7 mouse cellular contexts compared by ENCODE assay signal in the genomic region with DNA sequence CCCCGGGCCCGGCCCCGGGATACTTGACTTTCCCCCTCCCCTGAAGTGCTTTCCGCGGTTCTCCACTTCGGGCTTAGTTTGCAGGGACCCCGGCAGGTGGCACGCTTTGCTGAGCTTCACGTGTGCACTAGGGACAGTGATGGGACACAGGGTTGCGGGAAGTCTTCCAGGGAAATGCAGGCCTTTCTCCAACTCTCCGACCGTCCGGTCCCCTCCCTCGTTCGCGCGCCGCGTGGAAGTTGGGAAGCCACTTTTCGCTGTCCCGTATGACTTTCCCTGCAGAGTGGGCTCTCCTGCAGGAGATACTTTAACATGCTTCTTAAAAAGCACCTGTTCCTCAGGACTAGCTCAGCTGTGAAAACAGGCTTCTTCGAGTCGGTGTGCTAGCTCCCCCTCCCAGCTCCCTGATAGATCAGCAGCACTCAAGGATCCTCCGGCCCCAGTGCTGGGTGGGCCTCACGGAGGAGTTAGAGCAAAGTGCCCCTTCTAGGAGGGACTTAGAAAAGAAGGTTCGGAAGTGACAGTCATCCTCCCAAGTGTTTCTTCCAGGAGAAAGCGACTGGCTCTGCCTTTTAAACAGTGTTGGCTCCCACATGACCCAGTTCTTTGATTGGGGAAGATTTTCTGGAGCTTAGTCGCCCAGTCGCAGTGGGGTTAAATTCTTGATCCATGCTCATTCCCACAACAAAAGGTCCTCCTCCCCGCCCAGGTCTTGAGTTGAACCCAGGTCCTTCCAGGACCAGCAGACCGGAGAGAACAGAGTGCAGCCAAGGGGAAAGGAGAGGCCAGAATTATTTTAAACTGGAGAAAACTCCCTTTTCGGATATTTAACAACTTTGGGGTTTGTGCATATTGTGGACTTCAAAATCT. TPM values are rescaled to one million over a fixed set of nuclear protein-coding genes. Genes with fewer than 3 reads are reported as not detected.
DNase-seq lines count a peak whose midpoint lies in the region; ATAC-seq and TF ChIP-seq lines count a peak whose summit lies in the region.

No protein-coding gene starts in this region.

- TF ChIP-seq RAD21 in CH12.LX (IDR thresholded peaks at IDR 0.05; ENCODE audit: low read depth, low read length), result no peak

- peaks cover 2% of the 10 kb centered on the region for H3K9me3 ChIP-seq in CH12.LX (replicated peaks; ENCODE audit: low read length)
- no peaks in the 10 kb centered on the region for H3K9me3 ChIP-seq in heart, embryonic 10.5 days
- no peaks in the 10 kb centered on the region for H3K9me3 ChIP-seq in kidney, embryonic 14.5 days (ENCODE audit: control insufficient read depth, low read length)
- H3K9me3 ChIP-seq in stomach, postnatal 0 days (ENCODE audit: control insufficient read depth, low read length), result no peaks in the 10 kb centered on the region

- in situ Hi-C loops in CH12.LX (cut with MboI; ENCODE audit: low pct_ligation_motif_present, low pct_unique_long_range_greater_than_20kb, low sequenced_read_pairs), result no loop called here

- H3K4me2 ChIP-seq in CH12.LX (ENCODE audit: insufficient read depth, low read depth, poor library complexity, severe bottlenecking), result peak overlapping the region; percentile 53
- peak overlapping the region; percentile 91 for H3K4me2 ChIP-seq in kidney, embryonic 14.5 days (replicated peaks; ENCODE audit: low read depth, low read length)
- peak overlapping the region; percentile 84 for H3K4me2 ChIP-seq in stomach, postnatal 0 days (replicated peaks; ENCODE audit: low read depth)

- H3K79me2 ChIP-seq in CH12.LX (replicated peaks; ENCODE audit: control insufficient read depth, extremely low read depth, insufficient read depth, poor library complexity, severe bottlenecking), result no peaks in the 10 kb centered on the region

- no peak for TF ChIP-seq EP300 in CH12.LX (IDR thresholded peaks at IDR 0.05; ENCODE audit: low read length)
- TF ChIP-seq EP300 in stomach, postnatal 0 days (optimal IDR thresholded peaks at IDR 0.05), result no peak

- H3K27me3 ChIP-seq in CH12.LX (replicated peaks), result peaks cover 4% of the 10 kb centered on the region
- no peaks in the 10 kb centered on the region for H3K27me3 ChIP-seq in cerebellum, adult 2 months (ENCODE audit: control insufficient read depth, insufficient read depth, low read length)
- H3K27me3 ChIP-seq in heart, embryonic 10.5 days (ENCODE audit: insufficient read depth, poor library complexity, severe bottlenecking), result no peaks in the 10 kb centered on the region; the same call in none of the 2 replicates
- no peaks in the 10 kb centered on the region for H3K27me3 ChIP-seq in kidney, embryonic 14.5 days (ENCODE audit: control insufficient read depth, insufficient read depth, low read length)
- H3K27me3 ChIP-seq in stomach, postnatal 0 days (ENCODE audit: control insufficient read depth, insufficient read depth, low read length), result no peaks in the 10 kb centered on the region

- no peaks in the 10 kb centered on the region for H3K36me3 ChIP-seq in CH12.LX (replicated peaks in 1 of 2; ENCODE audit: control insufficient read depth in 1 of 2, insufficient read depth in 1 of 2, low read length in 1 of 2)
- peaks cover 9% of the 10 kb centered on the region; the same call in 1 of the 2 replicates for H3K36me3 ChIP-seq in heart, embryonic 10.5 days
- H3K36me3 ChIP-seq in kidney, embryonic 14.5 days (ENCODE audit: control insufficient read depth, insufficient read depth, low read length), result no peaks in the 10 kb centered on the region
- no peaks in the 10 kb centered on the region for H3K36me3 ChIP-seq in stomach, postnatal 0 days (ENCODE audit: control insufficient read depth, insufficient read depth, low read length)

- H3K9ac ChIP-seq in CH12.LX (ENCODE audit: insufficient read depth, low read depth), result peak overlapping the region; percentile 34; the same call in 1 of the 2 replicates
- peak overlapping the region; percentile 85 for H3K9ac ChIP-seq in kidney, embryonic 14.5 days (ENCODE audit: low read depth, low read length)
- H3K9ac ChIP-seq in stomach, postnatal 0 days (ENCODE audit: low read length), result peak overlapping the region; percentile 77

- H3K4me3 ChIP-seq in CH12.LX (replicated peaks in 1 of 3; ENCODE audit: low read depth in 2 of 3, low read length in 2 of 3, poor library complexity in 1 of 3), result peak overlapping the region; percentile 13 to 75 (median 74)
- H3K4me3 ChIP-seq in cerebellum, adult 2 months (replicated peaks; ENCODE audit: insufficient read depth, low read depth, low read length), result peak overlapping the region; percentile 71
- H3K4me3 ChIP-seq in heart, embryonic 10.5 days, result peak overlapping the region; percentile 91
- H3K4me3 ChIP-seq in kidney, embryonic 14.5 days (ENCODE audit: low read length), result peak overlapping the region; percentile 82
- H3K4me3 ChIP-seq in stomach, postnatal 0 days (ENCODE audit: low read depth, low read length), result peak overlapping the region; percentile 76

- peaks cover 4 to 23% of the 10 kb centered on the region in 2 experiments; a peak in 3 of 4 replicates for H3K4me1 ChIP-seq in CH12.LX (ENCODE audit: control insufficient read depth in 1 of 2, insufficient read depth in 2 of 2)
- no peaks in the 10 kb centered on the region for H3K4me1 ChIP-seq in cerebellum, adult 2 months (ENCODE audit: control insufficient read depth, insufficient read depth, low read length)
- peaks cover 33% of the 10 kb centered on the region for H3K4me1 ChIP-seq in heart, embryonic 10.5 days
- no peaks in the 10 kb centered on the region for H3K4me1 ChIP-seq in kidney, embryonic 14.5 days (ENCODE audit: control insufficient read depth, insufficient read depth, low read length)
- H3K4me1 ChIP-seq in stomach, postnatal 0 days (replicated peaks; ENCODE audit: control insufficient read depth, insufficient read depth), result no peaks in the 10 kb centered on the region; the same call in 1 of the 2 replicates

- TF ChIP-seq POLR2A in CH12.LX (IDR thresholded peaks at IDR 0.05; ENCODE audit: low read depth, low read length), result no peak
- TF ChIP-seq POLR2A in cerebellum, adult 2 months (IDR thresholded peaks at IDR 0.05; ENCODE audit: borderline replicate concordance, insufficient read depth, low read length), result no peak

- 12% methylated on average over 32 of the region's 32 CpGs for WGBS in cerebellum, adult 2 months
- 3% methylated on average over 32 of the region's 32 CpGs for WGBS in heart, embryonic 10.5 days
- WGBS in kidney, embryonic 14.5 days, result 2% methylated on average over 32 of the region's 32 CpGs
- 7% methylated on average over 32 of the region's 32 CpGs for WGBS in stomach, postnatal 0 days

- no peak; a peak in 1 of 4 replicates for TF ChIP-seq CTCF in CH12.LX (conservative IDR thresholded peaks at IDR 0.05 in 1 of 2, IDR thresholded peaks at IDR 0.05 in 1 of 2; ENCODE audit: low read depth in 2 of 2, low read length in 2 of 2)
- no peak for TF ChIP-seq CTCF in cerebellum, adult 2 months (IDR thresholded peaks at IDR 0.05; ENCODE audit: borderline replicate concordance, insufficient read depth, low read depth, low read length)
- peak; percentile 31; the same call in 1 of the 2 replicates for TF ChIP-seq CTCF in stomach, postnatal 0 days (IDR thresholded peaks at IDR 0.05; ENCODE audit: low read depth)

- peak; percentile 14 for ATAC-seq in kidney, embryonic 14.5 days (ENCODE audit: low FRiP score, low TSS enrichment)
- peak; percentile 5; the same call in 1 of the 2 replicates for ATAC-seq in megakaryocyte progenitor cell, adult 5-6 weeks (replicated peaks; ENCODE audit: poor library complexity)
- peak; percentile 2; the same call in 1 of the 2 replicates for ATAC-seq in stomach, postnatal 0 days (ENCODE audit: low FRiP score, low TSS enrichment)

- H3K27ac ChIP-seq in CH12.LX (ENCODE audit: insufficient read depth, low read depth), result no peak overlapping the region
- H3K27ac ChIP-seq in cerebellum, adult 2 months (ENCODE audit: insufficient read depth, low read length), result peak overlapping the region; percentile 39; the same call in 1 of the 2 replicates
- peak overlapping the region; percentile 95 for H3K27ac ChIP-seq in heart, embryonic 10.5 days
- H3K27ac ChIP-seq in kidney, embryonic 14.5 days (ENCODE audit: low read depth, low read length), result peak overlapping the region; percentile 65
- H3K27ac ChIP-seq in stomach, postnatal 0 days (replicated peaks), result peak overlapping the region; percentile 94

- DNase-seq in 416B (ENCODE audit: low read depth) (peak; percentile 61), CH12.LX (ENCODE audit: extremely low read depth) (no peak)
- peak; percentile 5 to 20 for DNase-seq in cerebellum, adult 2 months
- no peak for DNase-seq in heart, embryonic 10.5 days (ENCODE audit: low spot score)
- no peak for DNase-seq in stomach, postnatal 0 days (ENCODE audit: low spot score)

- dilution Hi-C loops in CH12.LX (cut with MboI; ENCODE audit: extremely low pct_ligation_motif_present, extremely low pct_unique_long_range_greater_than_20kb, low sequenced_read_pairs), result no loop called here

TF ChIP-seq in CH12.LX, 34 proteins besides CTCF, POLR2A, EP300 and RAD21:
- no peak for TF ChIP-seq SIN3A (IDR thresholded peaks at IDR 0.05; ENCODE audit: low read length)
- TF ChIP-seq MAFK (IDR thresholded peaks at IDR 0.05; ENCODE audit: insufficient replicate concordance, low read length), result no peak
- 0 out of 2 replicates have a peak, but pooled peaks have one; percentile 12 for TF ChIP-seq SMC3 (IDR thresholded peaks at IDR 0.05; ENCODE audit: low read depth, low read length)

RNA-seq across cellular contexts. Expression of gene Itga6, which starts 42.4 kb away (rescaled TPM):
- total RNA-seq in CH12.LX (2012; rRNA removed) (3.9 and 6.1 TPM in 2 replicates), CH12.LX (2014; rRNA removed) (10.9 and 11.5 TPM in 2 replicates)
- 11.2 and 13.9 TPM in 2 replicates for polyA plus RNA-seq in CH12.LX (2012; ENCODE audit: insufficient read length, low read depth)
- 23.6 and 26.0 TPM in 2 replicates for polyA plus RNA-seq in cerebellum, adult 2 months (2012; rRNA removed)
- 93.7 and 111 TPM in 2 replicates for polyA plus RNA-seq in heart, embryonic 10.5 days (2016; fragmentation: Nextera tagmentation; extraction: Ambion mirVana)
- polyA plus RNA-seq in kidney, embryonic 14.5 days (2014; fragmentation: Nextera tagmentation; extraction: Ambion mirVana), result 65.6 and 95.8 TPM in 2 replicates
- total RNA-seq in megakaryocyte progenitor cell, adult 5-6 weeks (2015), result 41.8 and 50.9 TPM in 2 replicates
- 34.7 and 45.8 TPM in 2 replicates for total RNA-seq in megakaryocyte progenitor cell, adult 5-6 weeks (2017)
- 51.5 and 51.9 TPM in 2 replicates for polyA plus RNA-seq in stomach, postnatal 0 days (2015; fragmentation: Nextera tagmentation; extraction: Ambion mirVana)

Comparison
In these comparisons a context has a peak if more than half of its experiments do, and no peak if none do; other contexts are left out.
1. DNase-seq: peak in 416B (single experiment) and cerebellum, adult 2 months (2 of 2); none in CH12.LX (single experiment), heart, embryonic 10.5 days (single experiment) and stomach, postnatal 0 days (single experiment).
2. H3K9ac ChIP-seq: peak in every context shown above with its lines; median percentile 85 in kidney, embryonic 14.5 days; 77 in stomach, postnatal 0 days; 34 in CH12.LX.
3. Peak in every context shown above with its lines, with median percentiles within 50 percentile points of each other: H3K4me2 ChIP-seq, H3K4me3 ChIP-seq and ATAC-seq.